Mouse (Mus musculus) lung, embryonic 14.5 days (tissue): ENCODE measurements around the gene Gm11639. TPM values are rescaled to one million over a fixed set of nuclear protein-coding genes. Genes with fewer than 3 reads are reported as not detected.

Source experiments
- ATAC-seq: fragments of 200-750 bp; cut with Nextera tagmentation; 2 replicates; pipeline ENCODE4 v1.8.0; 2017; ENCODE audit warnings: mild to moderate bottlenecking, moderate TSS enrichment, moderate library complexity; ENCODE audit not compliant: insufficient read depth
- DNase-seq: peaks from one replicate; pipeline ENCODE4 v3.0.0-alpha.2; 2015
- H3K27ac ChIP-seq: fragments of 300-500 bp; sonication (generic); 2 replicates; pipeline ENCODE4 v1.5.1; 2014; ENCODE audit warnings: low read depth, mild to moderate bottlenecking, moderate library complexity
- H3K27me3 ChIP-seq: fragments of 300-500 bp; sonication (generic); 2 replicates; pipeline ENCODE4 v1.6.1; 2014; ENCODE audit warnings: low read length, control low read depth; ENCODE audit not compliant: insufficient read depth
- H3K36me3 ChIP-seq: fragments of 300-500 bp; sonication (generic); 2 replicates; pipeline ENCODE4 v1.6.1; 2014; ENCODE audit warnings: control low read depth; ENCODE audit not compliant: insufficient read depth
- H3K4me1 ChIP-seq: fragments of 300-500 bp; sonication (generic); 2 replicates; pipeline ENCODE4 v1.6.1; 2014; ENCODE audit warnings: antibody characterized with exemption, control low read depth; ENCODE audit not compliant: insufficient read depth
- H3K4me2 ChIP-seq: fragments of 300-500 bp; sonication (generic); 2 replicates; pipeline ENCODE4 v1.6.1; 2014; ENCODE audit warnings: mild to moderate bottlenecking
- H3K4me3 ChIP-seq: fragments of 300-500 bp; sonication (generic); 2 replicates; pipeline ENCODE4 v1.5.1; 2014; ENCODE audit warnings: low read depth, low read length
- H3K9ac ChIP-seq: fragments of 300-500 bp; sonication (generic); 2 replicates; pipeline ENCODE4 v1.6.1; 2014
- H3K9me3 ChIP-seq: fragments of 300-500 bp; sonication (generic); 2 replicates; pipeline ENCODE4 v1.6.1; 2016; ENCODE audit warnings: low read depth, low read length, control low read depth
- CTCF ChIP-seq: IDR thresholded peaks from 2 replicates; pipeline ENCODE4 v1.5.1; 2016; ENCODE audit warnings: antibody characterized with exemption, low read depth
- WGBS: fragments of 180-500 bp; shearing (Covaris S2); extraction: QIAGEN DNeasy Blood & Tissue Kit; methylation state at CpG from one replicate; pipeline ENCODE4 v1.1.7; 2014; 5-methylcytosine and 5-hydroxymethylcytosine counted together
- polyA plus RNA-seq: library from polyadenylated mRNA; unstranded; fragments of >200 nt; fragmentation: Nextera tagmentation; extraction: Ambion mirVana; gene quantifications from 2 replicates; pipeline ENCODE4 v1.2.1, GENCODE M21; 2014

Gene Gm11639
- polyA plus RNA-seq, 1 experiment from 2014 or later = not detected

GRCm38 (mm10) chr11:105141115-105141514 is 455.6 kb downstream of the Gm11639 start:
- 89% methylated on average over 5 of the region's 5 CpGs for WGBS
- H3K36me3 ChIP-seq = peaks cover 50% of the 10 kb centered on the region
- H3K9me3 ChIP-seq = no peaks in the 10 kb centered on the region
- no peak for TF ChIP-seq CTCF
- no peaks in the 10 kb centered on the region for H3K4me1 ChIP-seq
- H3K9ac ChIP-seq = no peak overlapping the region
- H3K4me3 ChIP-seq = no peak overlapping the region
- DNase-seq = no peak
- H3K27me3 ChIP-seq = no peaks in the 10 kb centered on the region
- H3K4me2 ChIP-seq = no peak overlapping the region
- H3K27ac ChIP-seq = no peak overlapping the region
- no peak for ATAC-seq

DNA sequence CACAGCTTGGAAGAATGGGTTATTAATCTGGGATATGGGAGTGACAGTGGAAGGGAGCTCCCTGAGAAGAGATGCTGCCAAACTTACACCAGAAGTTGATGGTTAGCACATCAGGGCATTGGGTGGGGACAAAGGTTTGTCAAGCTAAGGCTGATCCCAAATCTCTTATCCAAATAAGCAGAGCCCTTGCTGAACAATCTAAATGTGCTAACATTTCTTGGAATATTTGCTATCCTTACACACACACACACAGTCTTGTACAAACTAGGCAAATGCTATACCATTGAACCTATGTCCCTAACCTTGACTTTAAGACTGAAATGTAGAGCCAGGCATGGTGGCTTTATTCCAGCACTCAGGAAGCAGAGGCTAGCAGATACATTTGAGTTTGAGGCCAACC is 458.1 kb downstream of the Gm11639 start:
- Histone ChIP-seq H3K27ac (no peak overlapping the region), H3K36me3 (peaks cover 27% of the 10 kb centered on the region), H3K4me3 (no peak overlapping the region), H3K27me3 (no peaks in the 10 kb centered on the region), H3K9me3 (no peaks in the 10 kb centered on the region), H3K4me1 (no peaks in the 10 kb centered on the region), H3K9ac (no peak overlapping the region), H3K4me2 (no peak overlapping the region)
- TF ChIP-seq CTCF = no peak
- DNase-seq (no peak), ATAC-seq (no peak)

GRCm38 (mm10) chr11:105144084-105144483 is 458.6 kb downstream of the Gm11639 start:
- Histone ChIP-seq H3K4me3 (no peak overlapping the region), H3K36me3 (peaks cover 22% of the 10 kb centered on the region), H3K27ac (no peak overlapping the region), H3K9ac (no peak overlapping the region), H3K27me3 (no peaks in the 10 kb centered on the region), H3K4me1 (no peaks in the 10 kb centered on the region), H3K4me2 (no peak overlapping the region), H3K9me3 (no peaks in the 10 kb centered on the region)
- TF ChIP-seq CTCF = no peak
- WGBS = 72% methylated on average over 3 of the region's 3 CpGs
- ATAC-seq (no peak), DNase-seq (no peak)

- H3K4me3 ChIP-seq = no peak overlapping the region
- H3K9ac ChIP-seq = no peak overlapping the region
- 68% methylated on average over 11 of the region's 11 CpGs for WGBS
- H3K9me3 ChIP-seq = no peaks in the 10 kb centered on the region
- peak; percentile 41 for DNase-seq
- H3K36me3 ChIP-seq = peaks cover 16% of the 10 kb centered on the region
- TF ChIP-seq CTCF = 0 out of 2 replicates have a peak, but pooled peaks have one; percentile 12
- no peak overlapping the region for H3K4me2 ChIP-seq
- no peak overlapping the region for H3K27ac ChIP-seq
- H3K27me3 ChIP-seq = no peaks in the 10 kb centered on the region
- no peaks in the 10 kb centered on the region for H3K4me1 ChIP-seq
- no peak for ATAC-seq
These were observed 459.2 kb downstream of the Gm11639 start for GRCm38 (mm10) chr11:105144508-105145210.

GRCm38 (mm10) chr11:105145211-105145610 is 459.7 kb downstream of the Gm11639 start:
- Histone ChIP-seq H3K4me3 (no peak overlapping the region), H3K9ac (no peak overlapping the region), H3K36me3 (peaks cover 11% of the 10 kb centered on the region), H3K4me2 (no peak overlapping the region), H3K4me1 (no peaks in the 10 kb centered on the region), H3K9me3 (no peaks in the 10 kb centered on the region), H3K27ac (no peak overlapping the region), H3K27me3 (no peaks in the 10 kb centered on the region)
- DNase-seq (peak; percentile 44), ATAC-seq (0 out of 2 replicates have a peak, but pooled peaks have one; percentile 14)
- no peak for TF ChIP-seq CTCF
- WGBS = 74% methylated on average over 10 of the region's 10 CpGs

DNA sequence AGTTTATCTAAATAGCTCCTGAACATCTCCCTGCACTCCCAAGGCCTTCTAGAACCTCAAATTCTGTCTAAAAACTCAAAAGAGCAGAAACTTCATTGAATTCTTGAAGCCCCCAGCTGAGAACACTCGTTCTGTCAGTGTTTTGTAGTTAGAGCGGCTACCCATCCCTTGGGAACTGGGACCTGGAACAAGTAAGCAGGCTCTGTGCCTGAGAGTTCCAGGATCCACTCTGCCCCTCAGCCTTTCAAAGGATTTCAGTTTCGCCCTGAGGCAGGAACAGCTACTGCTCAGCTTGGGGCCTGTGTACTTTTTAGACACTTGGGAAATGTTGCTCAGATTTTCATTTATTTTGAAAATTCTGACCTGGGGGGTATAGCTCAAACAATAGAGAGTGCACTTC is 461.1 kb downstream of the Gm11639 start, which contains the start of gene Gm10842:
Gene Gm10842 (plus strand): TSS at position 301 of the 400 bp plus-strand sequence.
- no peaks in the 10 kb centered on the region for H3K9me3 ChIP-seq
- H3K4me3 ChIP-seq = no peak within 1 kb of the TSS
- ATAC-seq (no peak), DNase-seq (no peak)
- no peak for TF ChIP-seq CTCF
- 72% methylated on average over 3 of the region's 3 CpGs for WGBS
- no peak within 1 kb of the TSS for H3K9ac ChIP-seq
- no peaks in the 10 kb centered on the region for H3K4me1 ChIP-seq
- H3K4me2 ChIP-seq = no peak within 1 kb of the TSS
- H3K27ac ChIP-seq = no peak within 1 kb of the TSS
- H3K36me3 ChIP-seq = no peaks in the 10 kb centered on the region
- H3K27me3 ChIP-seq = no peaks in the 10 kb centered on the region

DNA sequence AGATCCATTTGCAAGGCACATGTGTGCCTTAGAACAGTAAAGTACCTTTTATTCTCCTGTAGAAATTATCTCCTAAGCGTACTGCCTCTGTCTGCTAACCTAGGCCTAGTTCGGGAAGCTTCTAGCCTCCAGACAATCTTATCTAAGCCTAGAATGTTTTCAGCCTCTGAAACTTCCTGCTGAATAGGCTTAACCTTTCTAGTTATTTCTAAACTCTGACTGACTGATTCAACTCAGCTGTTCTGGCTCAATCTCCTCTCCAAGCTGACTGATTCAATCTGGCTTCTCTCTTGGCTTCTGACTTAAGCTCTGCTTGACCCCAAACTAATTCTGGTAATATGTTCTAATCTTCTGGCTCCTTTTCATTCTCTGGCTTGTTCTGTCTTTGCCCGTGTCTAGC is 463.8 kb downstream of the Gm11639 start:
- Histone ChIP-seq H3K4me2 (no peak overlapping the region), H3K27ac (no peak overlapping the region), H3K9ac (no peak overlapping the region), H3K4me3 (no peak overlapping the region), H3K9me3 (no peaks in the 10 kb centered on the region), H3K36me3 (no peaks in the 10 kb centered on the region), H3K4me1 (peaks cover 9% of the 10 kb centered on the region), H3K27me3 (no peaks in the 10 kb centered on the region)
- no peak for TF ChIP-seq CTCF
- 67% methylated on average over 3 of the region's 3 CpGs for WGBS
- no peak for DNase-seq
- no peak for ATAC-seq
